Mouse (Mus musculus): ENCODE results near the gene Krtap7-1.

The Krtap7-1 gene

DNA sequence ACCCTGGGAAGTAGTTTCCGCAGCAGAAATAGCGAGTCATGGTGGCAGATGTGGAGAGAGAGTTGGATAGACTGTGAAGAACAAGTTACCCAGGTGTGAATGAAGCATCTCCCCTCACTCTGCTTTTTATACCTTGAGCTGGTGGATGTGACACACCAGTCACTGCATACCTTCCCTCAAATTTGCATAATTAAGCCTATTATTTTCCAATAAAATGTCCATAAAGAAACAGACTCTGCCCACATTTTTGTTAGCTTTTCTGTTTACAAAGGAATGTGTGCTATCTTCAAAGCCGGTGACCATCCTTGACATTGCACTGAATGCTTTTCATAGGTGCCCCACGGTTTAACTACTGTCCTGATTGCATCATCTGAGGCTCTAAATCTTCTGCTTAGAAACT lies at the start of gene Krtap7-1:
TSS of gene Krtap7-1 (minus strand) at position 101 of the 400 bp plus-strand sequence.
- DNase-seq (ENCODE audit: extremely low spot score, low read depth, low spot score), result no peak

DNA sequence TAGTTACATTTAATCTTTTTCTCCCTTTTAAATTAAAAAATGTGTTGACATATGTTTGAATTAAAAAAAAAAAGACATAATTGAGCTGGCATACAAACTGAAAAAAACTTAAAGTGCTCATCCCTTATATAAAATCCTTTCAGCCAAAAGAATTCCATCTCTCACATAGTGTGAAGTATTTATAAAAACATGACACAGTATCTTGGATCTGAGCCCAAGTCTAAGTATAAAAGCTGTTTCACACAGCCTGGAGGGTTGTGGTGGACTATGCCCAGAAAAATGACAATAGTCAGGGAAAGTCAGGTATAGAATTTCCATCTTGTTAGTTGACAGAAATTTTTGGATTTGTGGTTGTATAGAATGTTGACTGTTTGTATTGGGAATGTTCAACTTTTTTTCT lies 42.2 kb upstream of the Krtap7-1 start:
- no peak for DNase-seq (ENCODE audit: extremely low spot score, low read depth, low spot score)

DNA sequence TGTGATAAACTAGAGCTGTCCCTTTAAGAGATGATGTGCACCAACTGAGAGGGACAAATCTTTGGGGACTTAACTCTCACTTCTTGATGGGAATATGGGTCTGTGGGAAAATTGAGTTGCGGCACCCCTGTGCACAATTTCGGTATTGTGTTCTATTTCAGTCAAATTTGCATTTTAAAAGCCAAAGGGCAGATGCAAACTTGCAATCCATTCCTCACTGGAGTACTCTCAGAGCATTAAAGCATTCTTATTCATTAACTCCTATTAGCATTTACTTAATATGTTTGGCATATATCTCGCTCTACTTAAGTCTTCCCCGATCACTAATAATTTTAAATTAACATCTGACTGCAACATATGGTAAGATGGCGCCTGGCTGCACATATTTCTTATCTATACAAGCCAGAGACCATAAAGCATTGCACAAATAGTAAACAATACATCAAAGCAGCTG lies 29.9 kb upstream of the Krtap7-1 start:
- DNase-seq (ENCODE audit: extremely low spot score, low read depth, low spot score), result no peak

DNA sequence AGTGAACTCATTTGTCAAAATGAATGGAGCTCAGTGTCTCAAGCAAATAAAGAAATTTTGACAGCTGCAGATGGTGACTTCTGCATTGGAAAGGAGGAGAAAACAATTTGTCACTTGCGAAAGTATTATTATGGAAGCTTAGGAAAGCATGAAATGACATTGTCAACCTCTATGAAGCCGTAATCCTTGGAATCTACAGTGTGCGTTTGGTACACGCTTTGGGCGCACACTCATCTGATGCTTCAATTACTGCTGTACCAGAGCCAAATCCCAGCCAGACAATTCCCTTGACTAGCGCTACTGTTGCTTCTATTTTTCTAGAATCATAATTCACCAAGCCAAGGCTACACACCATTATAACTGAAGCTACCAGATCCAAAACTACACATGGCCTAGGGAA lies 29.2 kb upstream of the Krtap7-1 start:
- DNase-seq (ENCODE audit: extremely low spot score, low read depth, low spot score), result no peak

DNA sequence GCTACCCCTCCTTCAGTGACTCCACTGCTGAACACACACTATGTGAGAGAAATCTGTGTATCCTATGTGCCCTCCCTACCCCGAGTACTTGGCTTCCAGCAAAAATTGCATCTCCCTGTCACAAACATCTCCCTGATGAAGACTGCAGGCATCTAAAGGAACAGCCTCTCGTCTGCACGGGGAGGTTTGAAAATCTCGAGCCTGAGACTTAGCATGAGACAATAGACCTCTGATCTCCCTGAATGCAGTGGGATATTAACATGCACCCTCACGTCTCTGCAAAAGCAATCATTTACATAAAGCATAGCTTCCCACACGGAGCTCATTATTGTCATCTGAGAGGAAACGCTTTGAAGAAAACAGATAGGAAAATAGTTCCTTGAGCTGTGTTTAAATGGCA lies 22.4 kb upstream of the Krtap7-1 start:
- DNase-seq (ENCODE audit: extremely low spot score, low read depth, low spot score), result no peak

DNA sequence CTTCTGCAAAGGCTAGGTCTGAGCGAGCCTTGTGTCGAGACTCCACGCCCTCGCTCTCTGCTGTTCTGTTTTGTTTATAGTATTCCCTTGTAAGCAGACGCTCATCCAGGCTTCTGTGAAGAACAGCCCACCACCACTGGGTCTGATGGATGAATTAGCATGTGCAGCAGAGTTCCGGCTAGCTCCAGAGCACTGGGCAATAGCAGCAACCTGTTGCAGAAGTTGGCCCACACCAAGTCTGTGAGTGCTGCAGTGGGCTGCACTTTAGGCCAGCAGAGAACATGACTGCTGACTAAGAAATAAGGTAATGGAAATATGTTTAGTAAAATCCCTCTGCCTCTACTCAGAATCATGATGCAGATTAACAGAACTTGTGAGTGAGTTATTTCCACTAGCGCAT lies 21.7 kb upstream of the Krtap7-1 start:
- no peak for DNase-seq (ENCODE audit: extremely low spot score, low read depth, low spot score)

DNA sequence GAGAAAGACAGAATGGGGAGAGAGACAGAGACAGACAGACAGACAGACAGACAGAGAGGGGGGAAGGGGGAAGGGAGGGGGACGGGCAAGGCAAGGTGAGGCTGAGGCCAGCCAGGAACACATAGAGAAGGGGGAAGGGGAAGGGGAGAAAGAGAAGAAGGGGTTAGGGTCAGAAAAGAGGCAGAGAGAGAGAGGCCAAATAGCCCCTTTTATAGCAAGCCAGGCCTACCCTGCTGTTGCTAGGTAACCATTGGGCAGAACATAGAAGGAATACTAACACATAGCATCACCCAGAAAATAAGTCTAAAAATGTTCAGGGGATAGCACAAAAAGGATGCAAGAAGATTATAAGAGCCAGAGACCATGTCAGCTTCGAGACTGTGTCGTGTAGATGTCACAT lies 20.3 kb upstream of the Krtap7-1 start:
- DNase-seq (ENCODE audit: extremely low spot score, low read depth, low spot score), result no peak

DNA sequence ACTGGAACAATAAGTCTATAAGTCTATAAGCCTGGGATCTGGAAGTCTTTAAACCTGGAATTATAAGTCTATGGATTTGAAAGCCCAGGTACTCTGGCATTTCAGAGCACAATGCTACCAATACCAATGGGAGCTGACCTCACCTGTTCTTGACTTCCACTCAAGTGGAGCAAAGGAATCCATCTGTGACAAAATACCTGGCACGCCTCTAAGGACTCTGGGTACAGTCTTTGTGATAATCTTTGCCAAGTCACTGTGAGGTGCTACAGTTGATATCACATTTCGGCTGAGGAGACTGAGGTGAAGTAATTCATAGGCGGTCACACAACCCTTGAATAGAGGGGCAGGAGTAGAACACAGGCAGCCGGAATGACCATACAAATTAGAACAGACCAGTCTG lies 12.9 kb upstream of the Krtap7-1 start:
- DNase-seq (ENCODE audit: extremely low spot score, low read depth, low spot score), result no peak

DNA sequence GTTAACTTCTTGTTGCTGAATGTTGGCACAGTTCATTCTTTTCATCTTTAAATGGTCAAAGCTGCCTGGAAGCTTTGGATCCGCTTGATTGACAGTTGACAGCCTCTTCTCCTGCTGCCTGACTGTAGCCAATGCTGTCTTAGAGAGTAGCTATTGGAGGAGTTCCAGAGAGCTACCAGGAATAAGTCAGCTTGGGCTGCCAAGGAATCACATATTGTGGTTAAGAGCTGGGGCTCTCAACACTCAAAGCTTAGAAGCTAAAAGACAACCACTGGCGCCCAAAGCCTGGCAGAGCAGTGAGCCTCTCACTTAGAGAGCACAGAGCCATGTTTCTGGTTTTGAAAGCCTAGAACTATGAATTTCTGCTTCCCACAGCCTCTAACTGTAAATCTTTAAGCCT lies 12.4 kb upstream of the Krtap7-1 start:
- no peak for DNase-seq (ENCODE audit: extremely low spot score, low read depth, low spot score)

DNA sequence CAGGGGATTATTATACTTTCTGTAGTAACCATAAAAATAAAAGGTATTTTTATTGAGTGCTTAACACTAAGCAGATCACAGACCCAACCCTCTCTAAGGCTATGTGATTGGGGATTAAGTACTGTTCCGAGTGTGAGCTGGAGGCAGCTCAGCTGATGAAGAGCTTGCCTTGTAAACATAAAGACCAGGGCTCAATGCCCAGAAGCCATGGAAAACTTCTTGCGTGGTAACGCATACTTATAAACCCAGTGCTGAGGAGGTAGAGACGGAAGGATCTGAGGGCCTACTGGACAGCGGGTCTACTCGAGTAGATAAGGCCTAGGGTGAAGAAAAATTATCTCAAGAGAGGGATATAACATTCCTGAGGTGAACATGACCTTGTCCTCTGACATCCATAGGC lies 12.0 kb upstream of the Krtap7-1 start:
- DNase-seq (ENCODE audit: extremely low spot score, low read depth, low spot score), result no peak

DNA sequence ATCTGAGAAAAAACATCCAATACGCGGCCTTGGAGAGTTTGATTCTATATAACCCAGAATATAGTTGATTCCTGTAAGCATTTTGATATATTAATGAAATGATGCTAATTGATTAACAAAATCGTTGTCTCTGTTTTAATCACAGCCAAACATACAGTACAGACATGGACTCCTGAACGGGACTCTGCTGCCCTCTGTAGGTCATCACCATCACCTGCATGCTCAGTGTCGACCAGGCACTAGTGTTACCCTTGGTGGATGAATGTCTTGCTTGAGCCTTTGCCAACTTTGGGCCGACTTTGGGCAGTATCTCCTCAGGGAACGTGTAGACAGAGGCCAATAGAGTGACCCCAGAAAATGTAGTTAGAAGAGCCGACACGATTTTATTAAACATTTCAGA lies 9.5 kb upstream of the Krtap7-1 start:
- no peak for DNase-seq (ENCODE audit: extremely low spot score, low read depth, low spot score)

DNA sequence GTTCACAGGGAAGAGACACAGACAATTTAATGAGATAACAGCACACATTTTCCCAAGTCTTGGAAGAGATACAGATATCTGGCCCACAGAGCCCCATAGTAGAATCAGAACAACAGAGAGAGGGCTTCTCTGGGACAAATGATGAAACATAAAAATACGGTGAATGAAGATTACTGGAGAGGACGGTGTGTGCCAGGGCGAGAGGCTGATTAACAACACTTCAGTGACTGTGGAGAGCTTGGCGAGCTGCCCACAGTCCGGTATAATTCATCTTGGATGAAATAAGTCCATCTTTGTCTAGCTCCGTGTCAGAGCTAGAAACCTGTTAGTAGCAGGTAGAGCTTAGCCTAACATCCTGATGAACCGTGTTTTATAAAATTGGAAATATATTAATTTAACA lies 5.3 kb upstream of the Krtap7-1 start:
- DNase-seq (ENCODE audit: extremely low spot score, low read depth, low spot score), result no peak

DNA sequence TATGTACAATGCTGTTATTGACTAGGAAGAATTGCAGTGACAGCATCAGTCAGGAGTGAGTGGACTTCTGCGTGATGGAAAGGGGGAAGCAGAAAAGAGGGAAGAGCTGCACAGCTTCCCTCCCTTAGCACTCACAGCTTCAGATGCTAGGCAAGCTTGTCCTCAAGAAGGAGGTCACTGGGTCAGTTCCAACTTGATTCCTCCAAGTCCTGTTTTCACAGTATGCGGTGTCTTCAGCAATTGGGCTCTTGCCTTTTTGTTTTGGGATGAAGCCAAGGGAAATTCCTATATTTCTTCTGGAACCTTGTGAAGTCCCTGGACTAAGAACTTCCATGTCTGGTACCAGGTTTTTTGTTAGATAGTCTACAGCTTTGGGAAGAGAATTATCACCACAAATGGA lies 4.6 kb downstream of the Krtap7-1 start:
- DNase-seq (ENCODE audit: extremely low spot score, low read depth, low spot score), result no peak

DNA sequence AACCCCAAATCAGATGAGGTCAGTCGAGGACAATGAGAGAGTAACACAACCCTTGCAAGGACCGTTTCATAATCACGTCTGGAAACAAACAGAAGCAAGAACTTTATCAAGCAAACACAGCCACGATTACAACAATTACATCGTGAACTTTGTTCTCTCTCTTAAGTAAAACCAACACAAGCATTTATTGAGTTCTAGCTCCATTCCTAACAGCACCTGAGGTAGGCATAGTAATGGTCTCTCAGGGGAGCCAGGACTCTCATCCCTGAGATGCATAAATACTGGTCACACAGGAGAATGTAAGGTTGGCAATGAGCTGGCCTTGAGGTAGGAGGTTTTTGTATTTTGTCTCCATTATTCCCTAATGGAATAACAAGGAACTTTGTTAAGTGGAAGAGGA lies 6.3 kb downstream of the Krtap7-1 start:
- DNase-seq (ENCODE audit: extremely low spot score, low read depth, low spot score), result no peak

DNA sequence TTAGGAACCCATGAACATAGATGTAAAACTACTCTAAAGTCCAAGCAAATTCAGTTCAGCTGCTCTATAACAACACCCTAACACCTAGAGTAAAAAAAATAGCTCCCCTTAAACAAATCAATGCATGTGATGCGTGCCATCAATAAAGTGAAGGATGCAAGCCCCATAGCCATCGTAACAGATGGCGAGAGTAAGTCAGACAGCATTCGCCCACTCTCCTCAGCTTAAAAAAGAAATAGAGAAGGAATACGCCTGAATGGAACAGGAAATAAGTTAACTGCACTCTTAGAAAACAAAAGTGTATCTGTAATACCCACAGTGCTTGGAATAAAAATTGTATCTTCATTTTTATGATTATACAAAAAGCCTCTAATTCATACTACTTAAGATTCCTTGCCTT lies 11.1 kb downstream of the Krtap7-1 start:
- no peak for DNase-seq (ENCODE audit: extremely low spot score, low read depth, low spot score)

DNA sequence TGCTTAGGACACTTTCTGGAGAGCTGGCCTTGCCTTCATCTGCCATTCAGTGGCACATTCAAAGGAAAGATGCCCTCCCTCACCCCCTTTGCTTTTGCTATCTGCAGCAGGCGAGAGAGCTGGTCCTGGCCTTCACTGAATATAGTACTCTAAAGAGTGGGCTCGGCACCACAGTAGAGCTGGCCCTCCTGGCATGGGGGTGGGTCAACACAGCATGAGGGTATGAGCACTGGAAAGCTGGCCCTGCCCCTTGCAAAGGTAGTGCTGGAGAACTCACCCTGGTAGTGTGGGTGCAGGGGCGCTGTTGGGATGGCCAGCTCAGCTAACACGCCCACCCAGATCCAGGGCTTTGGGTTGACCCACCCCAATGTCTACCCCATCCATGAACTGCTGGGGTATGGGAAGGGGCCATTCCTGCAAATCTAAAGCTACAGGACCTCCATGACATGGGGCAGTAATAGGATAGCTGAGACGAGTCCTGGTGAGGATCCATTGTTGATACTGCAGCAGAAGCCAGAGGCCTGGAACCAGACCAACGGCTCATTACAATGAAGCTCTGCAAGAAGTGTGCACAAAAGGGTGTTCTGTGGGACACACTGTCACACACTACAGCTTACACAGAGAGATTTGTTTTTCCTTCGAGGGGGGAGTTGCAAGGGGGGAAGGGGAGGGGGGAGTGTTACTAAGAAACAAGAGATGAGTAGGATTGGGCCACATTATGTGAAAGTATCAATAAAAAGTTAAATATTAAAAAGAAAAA lies 12.5 kb downstream of the Krtap7-1 start:
- DNase-seq (ENCODE audit: extremely low spot score, low read depth, low spot score), result no peak

DNA sequence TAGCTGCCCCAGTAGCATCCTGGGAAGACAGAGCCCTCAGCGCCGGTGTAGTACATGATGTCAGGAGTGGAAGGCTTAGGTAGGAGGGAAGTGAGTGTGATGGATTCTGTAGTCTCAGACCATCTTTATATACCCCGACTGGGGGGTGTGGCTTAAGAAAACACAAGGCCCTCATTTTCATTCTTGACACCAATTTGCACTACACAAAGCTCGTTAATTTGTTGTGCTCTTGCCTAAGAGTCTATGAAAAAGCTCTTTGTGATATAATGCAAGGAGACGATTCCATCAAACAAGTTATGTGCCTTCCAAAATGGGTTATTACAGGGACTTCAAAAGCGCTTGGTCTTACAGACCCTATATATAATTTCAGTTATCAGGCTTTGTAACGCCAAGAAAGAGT lies 20.3 kb downstream of the Krtap7-1 start, which contains the start of gene Krtap8-1:
TSS of gene Krtap8-1 (minus strand) at position 101 of the 400 bp plus-strand sequence.
- no peak for DNase-seq (ENCODE audit: extremely low spot score, low read depth, low spot score)

DNA sequence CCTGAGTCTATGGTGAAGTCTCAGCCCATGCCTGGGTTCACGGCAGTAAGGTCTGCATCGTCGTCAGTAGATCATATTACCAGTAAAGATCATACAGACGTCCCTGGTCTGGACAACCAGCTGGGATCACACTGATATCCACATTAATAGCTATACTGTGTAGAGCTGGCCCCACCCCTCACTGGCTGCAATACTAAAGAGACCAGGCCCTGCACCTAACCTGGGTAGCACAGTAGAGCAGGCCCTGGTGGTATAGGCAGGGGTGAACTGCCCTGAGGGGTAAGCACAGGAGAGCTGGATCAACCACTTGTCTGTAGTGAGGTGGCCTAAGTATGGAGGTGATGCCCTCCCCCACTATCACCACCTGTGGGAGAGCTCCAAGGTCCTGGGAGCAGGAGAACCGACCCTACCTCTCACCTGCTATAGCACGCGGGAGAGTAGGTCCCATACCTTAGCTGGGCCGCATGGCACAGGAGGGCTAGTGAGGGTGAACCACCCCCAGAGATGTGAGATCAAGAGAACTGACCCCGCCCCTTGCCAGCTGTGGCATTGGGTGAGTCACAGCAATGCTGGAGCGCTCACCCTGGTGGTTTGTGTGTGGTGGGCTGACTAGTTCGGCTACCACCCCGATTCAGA lies 30.3 kb downstream of the Krtap7-1 start:
- no peak for DNase-seq (ENCODE audit: extremely low spot score, low read depth, low spot score)

DNA sequence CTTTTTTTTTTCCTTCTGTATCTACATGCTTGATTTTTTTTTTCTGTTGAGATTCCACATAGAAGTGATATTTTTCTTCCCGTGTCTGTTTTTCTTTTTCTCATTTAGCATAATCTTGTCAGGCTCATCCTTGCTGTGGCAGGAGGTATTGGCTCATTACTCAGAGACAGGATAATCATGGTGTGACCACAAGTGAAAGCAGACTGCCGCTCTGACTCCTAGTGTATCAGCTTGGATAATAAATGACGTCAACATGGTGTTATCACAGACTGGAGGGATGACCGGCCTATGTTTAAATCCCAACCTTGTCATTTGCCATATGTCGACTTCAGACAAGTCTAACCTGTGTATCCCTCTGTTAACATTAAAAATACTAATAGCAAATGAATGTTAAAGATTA lies 46.9 kb downstream of the Krtap7-1 start:
- DNase-seq (ENCODE audit: extremely low spot score, low read depth, low spot score), result no peak

Data from hindlimb bud, embryonic 11.5 days (tissue).